Mouse (Mus musculus) left cerebral cortex, adult 11 months (tissue): ENCODE measurements around the gene Scamp5.
"Not testable (repeated sequence)": the region's sequence is repeated elsewhere in the genome, so short reads cannot be mapped to it uniquely, and the experiment has no call there.

Source experiments
- DNase-seq: peaks from one replicate; pipeline ENCODE4 v3.0.0; 2022; ENCODE audit warnings: low spot score

Scamp5 gene

DNA sequence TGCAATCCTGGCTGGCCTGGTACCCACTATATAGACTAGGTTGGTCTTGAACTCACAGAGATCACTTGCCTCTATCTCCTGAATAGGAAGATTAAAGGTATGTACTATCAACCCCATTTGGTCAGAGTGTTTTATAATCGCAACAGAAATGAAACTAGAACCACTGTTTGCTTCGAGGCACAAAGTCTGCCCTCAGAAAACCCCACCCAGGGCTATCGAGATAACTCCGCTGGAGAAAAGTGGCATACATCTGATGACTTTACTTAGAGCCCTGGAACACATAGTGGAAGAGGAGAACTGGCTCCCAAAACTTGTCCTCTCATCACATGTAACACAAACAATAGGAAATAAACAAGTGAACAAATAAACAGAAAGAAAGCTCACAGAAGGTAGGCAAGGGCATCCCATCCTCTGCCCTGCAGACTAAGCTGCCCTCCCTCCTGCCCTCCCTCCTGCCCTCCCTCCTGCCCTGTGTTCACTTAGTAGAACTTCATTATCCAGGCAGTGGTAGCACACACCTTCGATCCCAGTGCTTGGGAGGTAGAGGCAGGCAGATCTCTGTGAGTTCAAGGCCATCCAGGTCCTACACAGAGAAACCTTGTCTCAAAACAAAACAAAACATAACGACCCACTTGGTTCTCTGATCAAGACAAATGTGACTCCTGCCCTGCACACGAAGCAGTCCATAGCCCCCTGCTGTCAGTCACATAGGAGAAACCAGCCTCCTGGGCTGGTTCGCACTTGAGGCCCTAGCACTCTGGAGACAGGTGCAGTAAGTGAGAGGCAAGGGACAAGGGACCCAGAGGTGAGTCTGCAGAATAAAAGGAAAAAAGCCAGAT is 15.0 kb downstream of the Scamp5 start:
- no peak for DNase-seq

DNA sequence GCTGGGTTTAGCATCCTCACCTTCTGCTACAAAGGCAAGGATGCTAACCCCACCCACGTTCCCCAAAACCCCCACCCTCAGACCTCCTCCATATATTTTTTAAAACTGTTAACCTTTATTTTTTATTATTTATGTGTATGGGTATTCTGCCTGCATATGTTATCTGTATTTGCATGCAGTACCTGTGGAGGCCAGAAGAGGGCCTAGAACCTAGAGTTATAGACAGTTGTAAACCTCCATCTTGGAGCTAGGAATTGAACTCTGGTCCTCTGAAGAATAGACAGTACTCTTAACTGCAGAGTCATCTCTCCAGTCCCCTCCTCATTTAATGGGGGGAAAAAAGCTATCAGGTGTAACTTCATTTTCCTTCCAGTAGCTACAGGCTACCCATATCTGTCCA is 18.1 kb downstream of the Scamp5 start:
- DNase-seq = no peak

- no peak for DNase-seq
These were observed 27.2 kb downstream of the Scamp5 start for GRCm38 (mm10) chr9:57440620-57441019.

GRCm38 (mm10) chr9:57439522-57440295 is 28.2 kb downstream of the Scamp5 start, which contains the start of gene Ppcdc:
Gene Ppcdc, minus strand, starts transcription at chr9:57440124.
- DNase-seq = peak; percentile 92

GRCm38 (mm10) chr9:57439083-57439482 is 28.8 kb downstream of the Scamp5 start:
- no peak for DNase-seq

GRCm38 (mm10) chr9:57437896-57438614 is 29.8 kb downstream of the Scamp5 start:
- no peak for DNase-seq

DNA sequence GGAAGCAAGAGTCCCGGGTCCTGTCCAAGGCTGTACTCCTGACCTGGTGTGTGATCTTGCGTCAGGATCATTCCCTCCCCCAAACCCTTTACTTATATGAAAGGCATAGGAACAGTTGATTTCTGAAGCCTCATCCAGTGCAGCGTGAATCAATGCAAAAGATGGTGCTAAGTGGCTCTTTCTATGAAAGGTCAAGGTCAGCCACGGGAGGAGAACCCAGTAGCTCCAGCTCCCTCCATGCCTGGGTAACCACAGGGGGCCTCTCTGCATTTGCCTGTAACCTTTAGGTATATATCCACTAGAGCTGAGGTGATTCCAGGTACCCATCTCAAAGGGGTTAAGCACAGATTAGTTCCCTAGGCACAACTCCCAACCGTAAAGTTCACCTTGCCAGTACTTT is 31.7 kb downstream of the Scamp5 start:
- no peak for DNase-seq

GRCm38 (mm10) chr9:57434405-57435165 is 33.3 kb downstream of the Scamp5 start:
- no peak for DNase-seq

- DNase-seq = peak; percentile 66
These were observed 34.5 kb downstream of the Scamp5 start for GRCm38 (mm10) chr9:57433097-57434032.

GRCm38 (mm10) chr9:57432480-57432879 is 35.4 kb downstream of the Scamp5 start:
- no peak for DNase-seq

- DNase-seq = no peak
These were observed 36.7 kb downstream of the Scamp5 start for GRCm38 (mm10) chr9:57431202-57431601.

DNA sequence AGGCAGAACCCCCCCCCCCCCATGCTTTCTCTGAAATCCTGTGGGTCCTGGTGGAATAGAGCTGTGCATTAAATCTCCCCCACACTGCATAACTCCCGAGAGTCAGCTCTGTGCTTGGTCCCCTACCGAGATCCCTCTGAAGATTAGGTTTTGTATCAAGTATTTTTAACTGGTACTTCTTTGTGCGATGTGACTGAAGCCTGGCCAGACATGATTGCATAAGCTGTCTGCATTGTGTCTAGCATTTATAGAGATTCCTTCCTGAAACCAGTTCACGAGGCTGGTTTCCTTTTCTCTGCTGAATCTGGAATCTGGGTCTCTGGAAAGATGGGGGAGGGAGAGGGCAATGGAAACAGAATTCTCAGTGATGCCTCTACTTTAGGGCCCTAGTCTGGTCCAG is 39.5 kb downstream of the Scamp5 start:
- DNase-seq = peak; percentile 53

DNA sequence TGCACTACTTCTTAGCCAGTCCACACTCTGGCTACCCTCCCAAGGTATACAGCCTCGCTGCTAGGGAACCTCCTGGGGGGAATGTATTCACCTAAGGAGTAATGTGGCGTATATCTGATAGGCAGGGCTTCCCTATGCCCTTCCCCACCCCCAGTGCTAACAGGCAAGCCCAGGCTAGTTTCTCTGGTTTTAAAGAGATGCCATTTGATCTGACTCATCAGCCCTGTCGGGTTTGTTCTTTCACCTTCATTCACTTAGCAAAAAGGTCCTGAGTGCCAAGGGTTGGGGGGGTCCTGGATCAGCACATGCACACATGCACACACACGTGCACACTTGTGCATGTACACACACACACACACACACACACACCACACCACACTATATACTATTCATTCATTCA is 39.9 kb downstream of the Scamp5 start:
- DNase-seq = no peak

DNA sequence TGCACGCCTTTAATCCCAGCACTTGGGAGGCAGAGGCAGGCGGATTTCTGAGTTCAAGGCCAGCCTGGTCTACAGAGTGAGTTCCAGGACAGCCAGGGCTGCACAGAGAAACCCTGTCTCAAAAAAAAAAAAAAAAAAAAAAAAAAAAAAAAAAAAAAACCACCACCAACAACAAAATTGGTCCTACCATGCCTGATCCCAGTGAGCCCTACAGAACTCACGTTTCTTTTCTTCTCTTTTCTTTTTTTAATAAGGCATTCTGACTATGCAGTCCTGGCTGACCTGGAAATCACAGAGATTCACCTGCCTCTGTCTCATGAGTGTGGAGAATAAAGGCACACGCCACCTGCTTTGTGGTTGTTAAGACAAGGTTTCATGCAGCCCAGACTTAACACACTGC is 40.7 kb downstream of the Scamp5 start:
- not testable (repeated sequence) for DNase-seq

DNA sequence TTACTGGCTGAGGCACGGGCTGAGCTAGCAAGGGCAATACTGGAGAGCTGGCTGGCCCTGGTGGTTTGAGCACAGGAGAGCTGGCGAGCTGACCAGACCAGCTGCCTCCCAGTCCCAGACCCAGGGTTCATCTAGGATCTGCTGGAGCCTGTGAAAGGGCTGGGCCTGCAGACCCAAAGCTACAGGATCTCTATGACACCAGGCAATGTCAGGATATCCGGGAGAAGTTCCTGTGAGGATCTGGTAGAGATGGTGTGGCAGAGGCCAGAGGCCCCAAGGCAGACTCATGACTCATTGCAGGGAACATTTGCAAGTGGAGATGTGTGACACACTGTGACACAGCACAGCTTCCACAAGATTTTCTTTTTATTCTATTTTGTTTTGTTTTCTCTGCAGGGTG is 42.7 kb downstream of the Scamp5 start:
- DNase-seq = no peak

DNA sequence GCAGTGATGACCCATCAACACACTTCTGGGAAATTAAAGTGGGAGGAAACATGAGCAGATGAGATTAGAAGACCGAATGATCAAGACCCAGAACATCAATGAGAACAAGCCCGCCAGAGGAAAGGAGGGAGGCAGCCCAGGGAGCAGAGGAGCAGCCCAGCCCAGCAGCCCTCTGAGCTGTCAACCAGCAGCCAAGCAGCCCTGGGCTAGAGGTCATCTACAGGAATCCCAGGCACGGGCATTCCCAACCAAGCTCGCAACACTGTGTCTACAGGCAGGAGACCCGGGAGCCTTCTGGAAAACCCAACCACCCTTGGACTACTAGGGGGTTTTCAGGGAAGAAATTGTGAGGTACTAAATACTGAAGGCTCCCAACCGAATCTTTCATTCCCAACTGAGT is 43.8 kb downstream of the Scamp5 start:
- DNase-seq = no peak

GRCm38 (mm10) chr9:57421688-57422111 is 46.2 kb downstream of the Scamp5 start:
- no peak for DNase-seq

GRCm38 (mm10) chr9:57421121-57421571 is 46.7 kb downstream of the Scamp5 start:
- DNase-seq = peak; percentile 46

DNA sequence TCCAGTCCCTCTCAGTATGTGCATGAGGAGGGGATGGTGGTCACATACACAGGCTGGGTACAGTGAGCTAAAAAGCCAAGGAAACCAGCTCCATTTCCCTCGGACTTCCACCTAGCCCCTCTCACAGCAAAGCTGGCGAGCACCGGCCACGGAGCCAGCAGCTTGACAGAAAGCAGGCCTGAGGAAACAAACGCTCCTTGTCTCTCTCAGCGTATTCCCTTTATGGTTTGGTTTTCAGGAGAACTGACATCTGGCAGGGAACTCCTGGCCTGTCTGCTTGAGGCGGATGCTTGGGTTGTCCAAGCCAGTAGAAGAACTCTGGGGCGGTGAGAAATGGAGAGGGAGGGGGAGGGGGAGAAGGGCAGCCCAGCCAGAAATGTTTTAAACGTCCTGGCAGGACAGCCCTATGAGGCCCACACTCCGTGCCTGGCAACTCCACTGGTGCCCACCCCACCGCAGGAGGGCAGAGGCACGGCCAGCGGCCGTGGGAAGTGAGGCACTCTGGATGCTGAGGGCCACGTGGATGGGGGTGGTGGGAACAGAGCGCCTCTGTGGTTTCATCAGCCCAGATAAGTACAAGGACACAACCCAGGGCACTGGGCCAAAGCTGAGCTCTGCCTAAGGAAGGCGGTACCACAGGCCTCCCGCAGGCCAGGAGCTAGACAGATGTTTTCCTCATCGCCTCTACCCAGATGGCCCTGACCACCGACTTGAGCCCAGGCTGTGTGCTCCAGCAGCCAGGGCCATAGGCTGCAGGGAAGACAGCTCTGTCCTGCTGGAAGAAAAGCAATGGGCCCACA is 47.3 kb downstream of the Scamp5 start:
- peak; percentile 81 for DNase-seq
